Mouse (Mus musculus) myocyte (in vitro differentiated cells): Measurements from ENCODE around the gene Rell1. TPM values are rescaled to one million over a fixed set of nuclear protein-coding genes. Genes with fewer than 3 reads are reported as not detected.

ENCODE experiments used
- H3K27me3 ChIP-seq: one replicate; pipeline ENCODE4 v1.6.1; 2011; ENCODE audit not compliant: control insufficient read depth, insufficient read depth, insufficient read length
- H3K36me3 ChIP-seq: one replicate; pipeline ENCODE4 v1.6.1; 2011; ENCODE audit not compliant: control insufficient read depth, insufficient read depth
- H3K4me2 ChIP-seq: one replicate; pipeline ENCODE4 v1.6.1; 2011; ENCODE audit warnings: low read depth, control low read depth
- H3K4me3 ChIP-seq: one replicate; pipeline ENCODE4 v1.5.1; 2011; ENCODE audit warnings: mild to moderate bottlenecking, control low read depth, moderate library complexity
- H3K79me2 ChIP-seq: one replicate; pipeline ENCODE4 v1.6.1; 2011; ENCODE audit not compliant: control insufficient read depth, insufficient read depth
- H3ac ChIP-seq: one replicate; pipeline ENCODE4 v1.6.1; 2011; ENCODE audit not compliant: control insufficient read depth, insufficient read length
- CEBPB ChIP-seq: IDR thresholded peaks from 2 replicates; pipeline ENCODE4 v1.6.1; 2011; ENCODE audit warnings: mild to moderate bottlenecking, moderate library complexity; ENCODE audit not compliant: poor library complexity, insufficient read depth, severe bottlenecking
- E2F4 ChIP-seq: IDR thresholded peaks from one replicate; pipeline ENCODE4 v1.6.1; 2011; ENCODE audit warnings: mild to moderate bottlenecking, control low read depth, moderate library complexity; ENCODE audit not compliant: insufficient read depth
- MAX ChIP-seq: IDR thresholded peaks from one replicate; pipeline ENCODE4 v1.6.1; 2011; ENCODE audit warnings: low read depth, mild to moderate bottlenecking, control low read depth
- MYOD1 ChIP-seq, 3 experiments: IDR thresholded peaks; one replicate each; pipeline ENCODE4 v1.6.1; 2011; ENCODE audit warnings: control low read depth in 2 of 3, low read depth in 2 of 3, mild to moderate bottlenecking in 2 of 3, moderate library complexity in 1 of 3; ENCODE audit not compliant: insufficient read length in 2 of 3, control insufficient read depth in 1 of 3
- MYOG ChIP-seq, 3 experiments: IDR thresholded peaks; one replicate each; pipeline ENCODE4 v1.6.1; 2011; ENCODE audit warnings: control low read depth in 2 of 3, low read depth in 2 of 3, mild to moderate bottlenecking in 2 of 3; ENCODE audit not compliant: insufficient read length in 2 of 3, control insufficient read depth in 1 of 3, insufficient read depth in 1 of 3
- POLR2A ChIP-seq: IDR thresholded peaks from one replicate; pipeline ENCODE4 v1.6.1; 2011; ENCODE audit warnings: low read depth, mild to moderate bottlenecking, control low read depth, moderate library complexity; ENCODE audit not compliant: insufficient read length
- POLR2AphosphoS2 ChIP-seq: IDR thresholded peaks from one replicate; pipeline ENCODE4 v1.6.1; 2011; ENCODE audit warnings: low read depth, control low read depth; ENCODE audit not compliant: insufficient read length
- REST ChIP-seq: IDR thresholded peaks from one replicate; pipeline ENCODE4 v1.6.1; 2011; ENCODE audit warnings: mild to moderate bottlenecking, control low read depth, moderate library complexity; ENCODE audit not compliant: insufficient read depth, insufficient read length
- SRF ChIP-seq: IDR thresholded peaks from one replicate; pipeline ENCODE4 v1.6.1; 2011; ENCODE audit warnings: low read depth; ENCODE audit not compliant: control insufficient read depth, insufficient read length
- TCF12 ChIP-seq: IDR thresholded peaks from one replicate; pipeline ENCODE4 v1.6.1; 2011; ENCODE audit warnings: mild to moderate bottlenecking, control low read depth; ENCODE audit not compliant: poor library complexity, insufficient read depth, severe bottlenecking
- TCF3 ChIP-seq: IDR thresholded peaks from one replicate; pipeline ENCODE4 v1.6.1; 2011; ENCODE audit warnings: low read depth, control low read depth; ENCODE audit not compliant: insufficient read length
- USF1 ChIP-seq: IDR thresholded peaks from one replicate; pipeline ENCODE4 v1.6.1; 2011; ENCODE audit warnings: low read depth, mild to moderate bottlenecking, control low read depth, moderate library complexity
- polyA plus RNA-seq: library from polyadenylated mRNA; unstranded; fragments of >200 nt; fragmentation: generic; extraction: Trizol; gene quantifications from one replicate; pipeline ENCODE4 v1.2.1, GENCODE M21; 2012; ENCODE audit warnings: missing spikeins

Gene Rell1
- polyA plus RNA-seq, 1 experiment = 25.9 TPM

DNA sequence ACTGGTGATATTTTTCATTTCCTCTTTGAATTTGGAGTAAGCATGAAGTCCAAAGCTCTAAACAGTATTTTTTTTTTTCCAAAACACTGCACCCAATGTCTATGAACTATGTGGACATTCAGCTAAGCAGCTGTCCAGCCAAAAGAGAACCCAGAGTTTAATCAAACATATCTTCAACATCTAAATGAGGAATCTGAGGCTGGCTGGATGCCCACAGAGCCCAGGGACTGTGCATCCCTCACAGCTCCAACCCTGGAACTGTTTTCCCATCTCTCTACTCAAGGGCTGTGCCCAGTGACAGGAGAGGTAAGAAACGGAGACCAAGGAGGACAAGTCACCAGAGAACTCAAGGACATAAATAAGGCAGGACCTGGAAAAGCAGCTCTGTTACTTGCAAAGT is 2.8 kb downstream of the Rell1 start:
- H3K79me2 ChIP-seq = peaks cover 63% of the 10 kb centered on the region
- H3K4me2 ChIP-seq = peak overlapping the region; percentile 49
- H3K27me3 ChIP-seq = no peaks in the 10 kb centered on the region

DNA sequence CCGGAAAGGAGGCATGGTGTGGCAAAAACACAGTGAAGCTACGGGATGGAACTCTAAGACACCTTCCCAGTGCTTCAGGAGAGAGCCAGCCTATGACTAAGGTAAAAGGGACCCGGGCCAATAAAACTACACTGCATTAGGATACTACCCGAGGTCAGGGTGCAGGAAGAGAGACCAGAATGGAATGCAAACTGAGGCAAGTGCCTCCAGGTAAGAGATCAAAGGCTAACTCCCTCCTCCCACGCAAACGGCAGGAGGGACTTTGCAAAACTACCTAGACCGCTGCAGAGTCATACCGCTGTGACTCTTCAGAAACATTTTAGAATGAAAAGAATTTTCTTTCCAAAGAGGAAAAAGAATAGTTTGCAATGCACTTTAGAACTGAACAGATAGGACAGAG is 4.1 kb downstream of the Rell1 start:
- Histone ChIP-seq H3K36me3 (peaks cover 4% of the 10 kb centered on the region), H3K4me2 (no peak overlapping the region), H3K27me3 (no peaks in the 10 kb centered on the region), H3K4me3 (no peak overlapping the region), H3K79me2 (peaks cover 77% of the 10 kb centered on the region), H3ac (no peak overlapping the region)
- no peak for TF ChIP-seq POLR2AphosphoS2
- no peak for TF ChIP-seq TCF3
- no peak for TF ChIP-seq MYOG (IDR thresholded peaks at IDR 0.05; ENCODE audit: control insufficient read depth in 1 of 3, insufficient read depth in 1 of 3, insufficient read length in 2 of 3, low read depth in 2 of 3)
- TF ChIP-seq POLR2A = no peak
- TF ChIP-seq MAX = no peak
- no peak for TF ChIP-seq SRF
- no peak for TF ChIP-seq USF1
- TF ChIP-seq REST = no peak
- no peak for TF ChIP-seq E2F4
- no peak for TF ChIP-seq CEBPB
- TF ChIP-seq MYOD1 (IDR thresholded peaks at IDR 0.05; ENCODE audit: control insufficient read depth in 1 of 3, insufficient read length in 2 of 3, low read depth in 2 of 3) = no peak
- TF ChIP-seq TCF12 = no peak

More for the DNA sequence above, 2.8 kb downstream of the Rell1 start:
- Histone ChIP-seq H3ac (no peak overlapping the region), H3K4me3 (peak overlapping the region; percentile 89), H3K36me3 (peaks cover 4% of the 10 kb centered on the region)
- no peak for TF ChIP-seq POLR2A
- no peak for TF ChIP-seq MAX
- no peak for TF ChIP-seq TCF3
- no peak for TF ChIP-seq E2F4
- no peak for TF ChIP-seq TCF12
- no peak for TF ChIP-seq MYOG (IDR thresholded peaks at IDR 0.05; ENCODE audit: control insufficient read depth in 1 of 3, insufficient read depth in 1 of 3, insufficient read length in 2 of 3, low read depth in 2 of 3)
- TF ChIP-seq POLR2AphosphoS2 = no peak
- no peak for TF ChIP-seq USF1
- TF ChIP-seq MYOD1 (IDR thresholded peaks at IDR 0.05; ENCODE audit: control insufficient read depth in 1 of 3, insufficient read length in 2 of 3, low read depth in 2 of 3) = no peak
- no peak for TF ChIP-seq SRF
- TF ChIP-seq REST = no peak
- no peak for TF ChIP-seq CEBPB

DNA sequence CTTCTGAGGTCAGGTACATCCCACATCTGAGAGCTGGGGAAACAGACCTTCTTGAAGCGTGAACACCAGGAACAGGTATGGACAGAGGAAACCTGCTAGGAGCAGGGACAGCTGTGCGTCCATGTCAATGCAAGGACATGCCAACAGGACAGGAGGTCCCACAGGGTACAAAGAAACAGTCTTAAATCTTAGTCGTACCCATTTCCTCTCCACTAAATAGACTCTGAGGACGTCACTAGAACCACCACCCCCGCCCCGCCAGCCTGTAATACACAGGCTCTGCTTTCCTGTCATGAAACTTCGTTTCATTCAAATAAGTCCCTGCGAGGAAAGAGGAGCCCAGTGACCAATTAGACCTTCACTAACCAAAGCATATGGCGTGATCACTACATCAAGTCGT is 7.0 kb downstream of the Rell1 start:
- Histone ChIP-seq H3K79me2 (peaks cover 69% of the 10 kb centered on the region), H3K4me2 (no peak overlapping the region), H3ac (no peak overlapping the region), H3K27me3 (no peaks in the 10 kb centered on the region), H3K4me3 (no peak overlapping the region), H3K36me3 (peaks cover 4% of the 10 kb centered on the region)
- TF ChIP-seq POLR2AphosphoS2 (no peak), REST (no peak)

DNA sequence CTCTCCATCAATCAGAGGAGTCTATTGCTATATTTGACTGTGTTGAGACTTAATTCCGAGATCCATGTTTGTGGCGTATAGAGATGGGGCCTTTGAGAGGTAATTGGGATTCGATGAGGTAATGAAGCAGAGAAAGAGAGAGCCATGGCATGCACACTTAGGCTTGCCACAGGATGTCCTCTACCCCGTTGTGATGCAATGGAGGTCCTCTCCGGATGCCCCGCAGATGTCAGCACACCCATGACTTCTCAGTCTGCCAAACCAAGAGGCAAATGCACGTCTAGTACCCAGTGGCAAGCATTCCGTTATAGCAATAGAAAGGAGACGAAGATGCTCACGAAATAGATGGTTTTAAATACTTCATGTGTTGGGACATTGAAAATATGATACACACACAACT is 8.1 kb downstream of the Rell1 start:
- no peak overlapping the region for H3K4me3 ChIP-seq
- H3K27me3 ChIP-seq = no peaks in the 10 kb centered on the region
- no peak for TF ChIP-seq TCF12
- TF ChIP-seq SRF = no peak
- TF ChIP-seq USF1 = no peak
- no peak for TF ChIP-seq REST
- H3K36me3 ChIP-seq = peaks cover 4% of the 10 kb centered on the region
- no peak overlapping the region for H3ac ChIP-seq
- peaks cover 65% of the 10 kb centered on the region for H3K79me2 ChIP-seq
- no peak overlapping the region for H3K4me2 ChIP-seq

DNA sequence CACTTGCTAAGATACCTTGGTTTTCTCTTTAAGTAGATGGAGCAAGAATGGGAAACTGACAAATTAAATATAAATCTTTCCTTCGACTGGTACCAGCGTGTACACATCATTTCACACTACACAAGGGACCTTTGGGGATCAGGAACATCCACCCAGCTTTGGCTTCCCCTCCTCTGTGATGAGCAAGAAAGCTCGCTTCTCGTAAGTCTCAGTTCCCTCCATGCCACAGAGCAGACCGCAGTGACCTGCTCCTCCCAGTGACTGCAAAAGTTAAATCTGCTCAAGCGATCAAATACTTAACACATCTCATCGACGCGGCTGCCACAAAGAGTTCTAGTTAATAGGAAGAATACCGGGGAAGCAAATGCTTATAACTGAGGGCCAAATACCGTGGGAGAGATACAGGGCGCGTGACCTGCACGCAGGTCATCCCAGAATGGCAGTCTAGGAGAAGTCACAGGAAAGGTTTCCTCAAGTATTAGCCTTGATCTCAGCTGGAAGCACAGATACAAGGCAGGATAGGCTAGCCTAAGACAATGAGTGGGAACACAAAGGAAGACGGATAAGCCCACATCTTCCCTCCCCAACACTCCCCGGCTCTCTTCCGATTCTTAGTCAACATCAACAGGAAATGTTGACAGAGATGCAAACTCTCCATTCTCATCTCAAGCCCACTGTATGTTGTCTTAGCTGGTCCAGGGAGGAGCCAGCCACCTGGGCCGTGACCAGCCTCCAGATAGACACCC is 9.6 kb downstream of the Rell1 start:
- Histone ChIP-seq H3K4me3 (no peak overlapping the region), H3K36me3 (no peaks in the 10 kb centered on the region), H3K4me2 (no peak overlapping the region), H3ac (no peak overlapping the region), H3K27me3 (no peaks in the 10 kb centered on the region), H3K79me2 (peaks cover 65% of the 10 kb centered on the region)
- TF ChIP-seq SRF (no peak), USF1 (no peak), CEBPB (no peak), POLR2AphosphoS2 (no peak), TCF12 (no peak), MYOG (IDR thresholded peaks at IDR 0.05; ENCODE audit: control insufficient read depth in 1 of 3, insufficient read depth in 1 of 3, insufficient read length in 2 of 3, low read depth in 2 of 3) (no peak), MAX (no peak), MYOD1 (IDR thresholded peaks at IDR 0.05; ENCODE audit: control insufficient read depth in 1 of 3, insufficient read length in 2 of 3, low read depth in 2 of 3) (no peak), POLR2A (no peak), REST (no peak), TCF3 (no peak), E2F4 (no peak)
